Mouse (Mus musculus) heart, postnatal 36 days (tissue): ENCODE measurements around the gene Zcchc2. TPM values are rescaled to one million over a fixed set of nuclear protein-coding genes. Genes with fewer than 3 reads are reported as not detected.
A peak's percentile ranks its signal among the peaks of the same experiment; 100 is the strongest.

Experiments used
- DNase-seq, 2 experiments: peaks; one replicate each; pipeline ENCODE4 v3.0.0; 2021 to 2022
- intact Hi-C: fragments of 180-260 bp; cut with DNase I; formaldehyde crosslinking; loops from one replicate; pipeline ENCODE4 v1.15.1; 2025
- total RNA-seq, 2 experiments: library from RNA; stranded (reverse); gene quantifications; 2 replicates each; pipeline ENCODE4 v1.2.3; 2021

Gene Zcchc2
- 10 to 100 TPM in 1 of 2 experiments, 1 to 10 TPM in 1; 9.8 to 10.4 TPM for total RNA-seq

DNA sequence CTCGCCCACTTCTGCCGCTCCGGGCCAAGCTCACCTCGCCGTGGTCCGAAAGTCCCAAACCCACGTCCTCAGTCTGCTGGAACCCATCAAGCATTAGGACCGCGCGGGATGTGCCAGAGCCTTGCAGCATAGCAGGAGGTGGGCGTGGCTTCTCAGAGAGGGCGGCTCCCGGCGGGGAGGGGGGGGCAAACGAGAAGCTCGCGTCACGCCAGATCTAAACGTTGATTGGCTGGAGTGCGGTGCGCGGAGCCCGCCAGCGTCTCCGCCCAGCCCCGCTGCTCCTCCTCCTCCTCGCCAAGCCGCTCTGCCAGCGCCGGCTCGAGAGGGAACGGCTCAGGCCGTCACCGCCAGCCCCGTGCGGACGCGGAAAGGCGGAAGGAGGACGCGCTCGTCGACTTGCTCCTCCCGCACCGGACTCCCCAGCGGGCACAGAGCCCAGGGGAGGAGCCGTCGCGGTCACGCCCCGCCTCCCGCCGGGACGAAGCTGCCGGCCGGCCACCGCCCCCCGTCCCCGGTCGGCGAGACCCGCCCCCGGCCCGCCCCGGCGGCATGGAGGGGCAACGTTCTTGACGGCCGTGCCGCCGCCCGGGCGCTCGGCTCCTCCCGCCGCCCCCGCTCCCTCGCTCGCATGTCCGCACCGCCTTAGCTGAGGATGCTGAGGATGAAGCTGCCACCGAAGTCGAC is at the start of gene Zcchc2:
TSS of gene Zcchc2 (plus strand) at position 269 of the 684 bp plus-strand sequence.
- intact Hi-C loops, result loop anchor here (2.0 to 10.0 kb wide), 3 partner anchors 99 to 767 kb away; partner anchors contain the start of genes Kdsr, Pign and Relch
- DNase-seq, result peak; percentile 98 to 99

DNA sequence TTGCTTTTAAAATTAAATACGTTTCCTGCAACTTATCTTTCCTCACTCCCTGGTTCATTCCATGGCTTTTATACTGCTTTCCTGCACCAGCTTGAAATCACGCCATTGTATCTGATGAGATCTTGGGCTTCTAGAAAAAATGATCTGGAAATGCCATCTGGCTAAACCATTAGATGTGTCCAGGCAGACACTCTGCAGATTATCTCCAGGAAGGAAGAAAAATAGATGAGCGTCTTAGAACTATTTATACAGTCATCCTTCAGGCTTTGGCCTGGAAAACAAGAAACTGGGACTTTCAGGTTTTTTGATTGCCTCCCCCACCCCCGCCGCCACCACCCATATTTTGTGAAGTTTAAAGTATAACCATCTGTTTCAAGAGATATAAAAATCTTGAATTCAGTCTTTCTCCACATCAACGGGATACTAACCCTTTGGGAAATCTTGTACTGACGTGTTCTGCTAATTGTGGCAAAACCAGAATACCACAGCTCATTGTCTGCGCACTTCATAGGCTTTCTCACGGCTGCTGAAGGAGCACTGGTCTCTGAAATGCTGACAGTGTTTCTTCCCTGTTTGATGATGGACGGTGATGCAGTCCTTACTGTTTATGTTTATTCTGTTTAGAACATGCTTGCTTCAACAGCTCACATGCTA is 45.2 kb upstream of the Zcchc2 start:
- intact Hi-C loops, result loop anchor here (2.0 to 5.0 kb wide), 2 partner anchors 34 to 53 kb away; no protein-coding TSS in a partner anchor

DNA sequence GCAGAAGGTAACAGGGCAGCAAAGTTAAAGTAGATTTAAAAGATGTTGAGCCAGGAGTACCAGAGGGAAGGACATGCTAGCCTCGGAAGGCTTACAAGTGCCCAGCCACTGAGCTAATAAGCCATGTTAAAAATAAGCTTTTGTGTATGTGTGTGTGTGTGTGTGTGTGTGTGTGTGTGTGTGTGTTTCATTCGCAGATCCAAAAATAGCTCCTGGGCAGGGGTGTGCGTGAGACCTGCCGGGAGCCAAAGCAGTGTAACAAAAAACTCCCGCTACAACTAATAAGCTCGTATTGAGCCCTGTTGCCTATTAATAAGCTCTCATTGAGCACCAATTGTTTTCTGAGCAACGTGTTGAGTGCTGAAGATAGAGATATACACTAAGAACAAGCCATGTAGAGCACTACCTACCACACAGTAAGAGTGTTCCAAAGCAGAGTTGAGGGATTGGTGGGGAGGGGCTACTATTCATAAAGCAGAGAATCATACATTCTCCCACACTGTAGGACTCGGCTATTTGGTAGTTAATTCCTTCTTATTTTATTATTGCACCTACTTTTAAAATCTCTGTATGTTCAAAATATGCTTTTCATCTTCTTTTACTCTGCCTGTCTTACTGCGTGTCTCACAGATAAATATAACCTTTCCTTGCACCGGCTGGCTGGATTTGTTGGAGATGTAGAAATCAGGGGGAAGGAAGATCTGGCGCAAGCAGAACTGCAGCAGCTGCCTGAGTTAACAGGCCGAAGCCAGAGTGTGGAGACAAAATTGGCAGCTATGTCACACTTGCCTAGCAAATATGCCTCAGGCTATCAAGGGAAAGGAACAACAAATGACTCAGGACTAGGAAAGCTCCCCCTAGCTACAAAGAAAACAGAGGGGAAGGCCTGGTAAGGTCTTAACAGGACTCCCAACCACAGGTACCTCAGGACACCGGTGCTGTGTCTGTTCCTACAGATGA is 43.3 kb upstream of the Zcchc2 start:
- DNase-seq, result peak in 1 of 2 experiments; percentile 31
- intact Hi-C loops, result loop anchor here (5.0 kb wide), 1 partner anchor 55 kb away; no protein-coding TSS in a partner anchor

More for the DNA sequence above, 45.2 kb upstream of the Zcchc2 start:
- DNase-seq, result no peak

DNA sequence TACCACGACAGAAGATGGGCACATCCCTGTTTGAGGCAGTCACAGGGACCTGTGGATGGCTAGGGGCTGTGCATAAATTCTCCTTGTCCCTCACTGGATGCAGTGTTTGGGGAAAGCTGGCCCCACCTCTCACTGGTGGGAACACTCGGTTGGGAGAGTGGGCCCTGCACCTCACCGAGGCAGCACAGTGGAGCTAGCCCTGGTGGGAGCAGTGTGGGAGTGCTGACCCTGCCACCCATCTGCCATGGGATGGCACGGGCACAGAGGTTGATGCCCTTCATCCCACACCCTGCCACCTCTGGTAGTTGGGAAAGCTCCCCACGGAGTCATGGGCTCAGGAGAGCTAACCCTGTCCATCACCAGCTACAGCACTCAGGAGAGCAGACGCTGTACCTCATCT is 41.9 kb upstream of the Zcchc2 start:
- intact Hi-C loops, result loop anchor here (5.0 kb wide), 1 partner anchor 56 kb away; no protein-coding TSS in a partner anchor
- no peak for DNase-seq

DNA sequence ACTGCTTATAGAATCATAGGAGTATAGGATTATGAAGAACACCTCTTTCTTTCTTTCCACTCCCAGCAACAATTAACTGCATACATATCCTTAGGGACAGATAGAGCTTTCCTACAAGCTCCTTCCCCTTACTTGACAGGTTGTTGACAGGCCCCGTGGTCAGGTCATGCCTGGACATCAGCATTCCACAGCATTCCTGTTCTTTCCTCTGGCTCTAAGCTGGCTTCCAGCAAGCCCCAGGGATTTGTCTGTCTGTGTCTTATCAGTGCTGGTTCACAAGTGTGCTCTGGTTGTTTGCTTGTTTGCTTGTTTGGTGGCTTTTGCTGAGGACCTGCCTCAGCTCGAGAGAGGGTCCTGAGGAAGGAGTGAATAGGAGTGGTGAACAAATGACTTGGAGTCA is 36.6 kb upstream of the Zcchc2 start:
- intact Hi-C loops, result no loop called here
- no peak for DNase-seq

DNA sequence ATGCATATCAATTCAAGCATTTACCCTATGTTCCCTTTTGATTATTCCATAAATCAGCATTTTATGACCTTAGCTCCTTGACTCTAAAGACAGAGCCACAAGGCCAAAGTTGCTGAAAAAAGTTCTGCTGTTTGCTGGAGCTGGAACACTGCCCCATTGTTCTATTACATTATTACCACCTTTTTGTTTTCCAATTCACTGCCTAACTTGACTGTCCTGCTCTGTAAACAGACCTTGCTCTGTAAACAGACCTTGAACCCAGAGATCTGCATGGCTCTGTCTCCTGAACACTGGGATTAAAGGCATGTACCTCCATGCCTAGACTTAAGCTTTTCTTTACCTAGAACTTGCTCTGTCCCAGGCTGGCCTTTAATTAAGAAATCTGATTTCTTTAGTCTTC is 36.2 kb upstream of the Zcchc2 start:
- no peak for DNase-seq
- intact Hi-C loops, result no loop called here

DNA sequence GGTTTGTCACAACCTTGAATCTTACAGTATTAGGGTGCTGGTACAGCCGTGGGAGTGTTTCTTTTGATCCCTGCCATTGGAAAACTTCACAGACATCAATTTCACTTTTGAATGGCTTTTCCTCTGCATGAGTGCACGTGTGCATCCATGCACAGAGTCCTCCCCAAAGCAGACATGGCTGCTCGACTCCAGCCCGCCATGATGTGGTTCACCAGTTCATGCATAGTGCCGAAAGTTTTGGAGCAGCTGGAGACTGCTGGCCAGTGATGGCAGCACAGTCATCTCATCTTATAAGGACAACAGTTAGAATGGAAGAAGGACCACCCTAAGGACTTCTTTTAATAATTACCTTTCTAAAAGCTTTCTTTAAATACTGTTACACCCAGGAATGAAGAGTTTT is 34.1 kb upstream of the Zcchc2 start:
- intact Hi-C loops, result no loop called here
- DNase-seq, result no peak

DNA sequence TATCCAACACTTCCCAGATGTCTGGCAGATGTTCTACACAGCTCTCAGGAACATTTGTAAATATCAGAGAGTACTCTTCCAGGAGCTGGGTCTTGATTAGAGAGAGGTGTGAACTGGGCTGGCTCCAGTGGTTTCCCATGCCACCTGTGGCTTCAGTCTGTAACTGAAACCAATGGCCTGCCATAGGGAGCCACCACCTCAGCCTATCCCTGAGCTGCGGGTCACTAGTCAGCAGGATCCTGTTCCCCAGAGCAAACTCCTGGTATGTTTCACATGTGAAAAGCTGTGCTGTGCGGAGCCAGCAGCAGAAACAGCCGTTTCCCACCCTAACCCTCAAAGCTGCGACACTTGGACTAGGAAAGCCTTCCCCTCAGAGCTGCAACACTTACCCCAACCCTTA is 28.7 kb upstream of the Zcchc2 start:
- DNase-seq, result no peak
- intact Hi-C loops, result no loop called here

DNA sequence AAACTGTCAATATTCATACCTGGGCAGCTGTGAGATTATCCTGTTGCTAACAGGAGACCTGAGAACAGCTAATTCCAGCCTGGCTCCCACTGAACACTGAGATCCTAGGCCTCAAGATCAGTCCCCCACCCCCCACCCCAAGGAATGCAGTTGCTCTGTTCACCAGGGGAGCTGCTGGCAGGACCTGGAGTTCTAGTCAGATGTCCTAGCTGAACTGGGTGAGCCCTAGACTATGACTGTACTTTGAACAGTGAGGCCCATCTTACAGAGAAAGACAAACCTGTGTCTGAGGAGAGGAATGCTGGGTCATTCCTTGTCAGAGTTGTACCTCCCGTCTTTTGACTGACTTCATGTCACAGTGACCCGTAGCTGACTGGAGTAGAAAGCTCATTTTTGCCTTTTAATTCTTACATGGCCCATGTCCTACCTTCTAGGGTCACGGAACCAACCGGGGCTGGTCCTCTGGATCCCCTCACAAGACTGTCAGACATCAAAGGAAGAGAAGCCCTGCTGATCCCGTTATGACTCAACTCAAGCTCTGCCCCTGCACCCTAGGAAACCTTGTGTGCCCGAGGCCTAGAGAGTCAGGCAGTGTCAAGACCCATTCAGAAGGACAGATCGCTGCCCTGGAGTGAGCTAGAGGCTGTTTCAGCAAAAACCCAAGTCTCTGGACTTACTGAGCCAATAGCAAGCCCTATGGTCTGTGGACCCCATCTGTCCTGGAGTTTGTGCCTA is 28.0 kb upstream of the Zcchc2 start:
- no peak for DNase-seq
- intact Hi-C loops, result no loop called here

DNA sequence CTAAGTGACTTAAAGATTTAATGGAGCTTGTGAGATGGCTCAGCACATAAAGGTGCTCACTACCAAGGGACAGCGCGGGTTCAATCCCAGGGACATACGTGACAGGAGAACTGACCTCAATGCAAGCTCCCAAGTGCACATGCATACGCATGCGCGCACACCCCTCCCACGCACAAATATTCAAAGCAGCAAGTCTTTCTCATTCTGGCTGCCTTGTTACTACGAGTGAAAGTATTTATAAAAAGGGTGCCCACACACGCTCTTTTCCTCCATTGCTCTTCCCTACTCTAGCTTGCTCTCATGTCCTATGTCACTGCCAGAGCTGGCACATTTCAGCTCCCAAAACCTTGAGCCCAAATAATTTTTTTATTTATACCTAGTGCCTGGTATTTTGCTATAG is 27.4 kb upstream of the Zcchc2 start:
- no peak for DNase-seq
- intact Hi-C loops, result no loop called here

DNA sequence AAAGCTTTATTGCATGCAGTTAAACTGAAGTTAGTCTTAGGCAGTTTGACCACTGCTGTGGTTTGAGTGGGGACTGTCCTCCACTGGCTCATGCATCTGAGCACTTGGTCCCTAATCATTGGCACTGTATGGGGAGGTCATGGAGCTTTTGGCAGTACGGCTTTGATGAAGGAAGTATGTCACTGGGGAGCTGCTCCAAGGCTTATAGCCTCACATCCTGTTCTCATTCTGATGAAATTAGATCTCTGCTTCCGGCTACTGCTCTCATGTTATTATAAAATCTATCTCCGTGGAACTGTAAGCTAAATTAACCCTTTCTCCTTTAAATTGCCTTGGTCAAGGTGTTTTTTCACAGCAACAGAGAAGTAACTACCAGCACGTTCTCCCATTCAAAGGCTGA is 25.7 kb upstream of the Zcchc2 start:
- intact Hi-C loops, result no loop called here
- no peak for DNase-seq

DNA sequence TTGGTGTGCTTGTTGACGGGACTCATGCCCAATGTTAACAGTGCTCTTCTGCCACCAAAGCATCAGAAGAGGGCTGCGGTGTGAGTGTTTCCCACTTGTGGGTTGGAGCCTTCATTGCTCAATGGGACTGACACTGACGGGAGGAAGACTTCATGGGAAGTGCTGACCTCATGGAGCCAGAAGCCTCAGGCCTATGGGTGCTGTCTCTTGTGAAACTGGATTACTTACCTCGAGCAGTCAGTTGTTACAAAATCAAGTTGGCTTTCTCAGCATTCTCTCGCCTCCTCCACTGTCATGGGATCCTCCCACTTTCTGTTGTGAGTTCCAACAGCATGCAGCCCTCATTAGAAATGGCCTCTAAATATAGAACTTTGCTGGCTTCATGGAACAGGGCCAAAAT is 25.0 kb upstream of the Zcchc2 start:
- no peak for DNase-seq
- intact Hi-C loops, result no loop called here

DNA sequence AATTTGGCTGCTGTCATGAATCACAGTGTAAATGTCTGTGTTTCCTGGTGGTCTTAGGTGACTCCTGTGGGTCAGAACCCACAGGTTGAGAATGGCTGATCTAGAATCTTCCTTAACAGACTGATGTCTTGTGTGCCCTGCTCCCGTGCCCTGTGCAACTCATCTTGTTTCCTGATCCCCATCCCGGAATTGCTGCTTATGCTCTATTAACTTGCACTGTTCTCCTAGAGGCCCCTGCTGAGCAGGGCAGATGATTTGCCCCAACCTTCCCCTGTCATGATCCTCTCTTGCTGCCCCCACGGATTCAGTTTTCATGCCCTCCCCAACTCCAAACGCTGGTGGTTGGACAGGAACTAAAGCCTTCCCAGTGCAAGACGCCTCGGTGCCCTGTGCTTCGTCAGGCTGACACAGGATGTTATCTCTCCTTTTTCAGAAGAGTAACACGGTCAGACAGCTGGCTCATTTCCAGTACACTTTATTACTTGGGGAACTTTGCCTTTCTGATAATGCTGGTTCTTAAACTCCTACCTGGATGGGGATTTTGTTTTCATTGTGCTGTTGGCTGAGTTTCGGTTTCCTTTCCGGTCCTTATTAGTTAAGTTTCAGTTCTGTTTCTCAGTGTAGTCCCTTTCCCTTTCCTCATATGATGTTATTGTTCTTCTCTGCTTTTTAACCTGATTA is 18.6 kb upstream of the Zcchc2 start:
- peak; percentile 50 to 62 for DNase-seq
- intact Hi-C loops, result no loop called here

DNA sequence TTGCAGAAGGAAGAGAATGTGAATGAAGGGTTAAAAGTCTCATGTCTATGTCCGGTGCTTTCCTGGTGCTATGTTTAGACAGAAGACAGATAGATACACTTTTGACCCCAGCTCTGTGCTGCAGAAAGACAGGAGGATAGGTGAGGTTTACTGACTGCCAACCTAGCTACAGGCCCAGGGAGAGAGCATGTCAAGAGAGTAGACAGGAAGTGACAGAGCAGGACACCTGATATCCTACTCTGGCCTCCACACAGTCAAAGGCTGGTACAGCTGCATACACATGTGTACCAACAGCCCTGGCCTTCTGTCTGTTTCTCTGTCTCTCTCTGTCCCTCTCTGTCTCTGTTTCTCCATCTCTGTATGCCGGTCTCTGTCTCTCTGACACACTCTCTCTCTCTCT is 16.2 kb upstream of the Zcchc2 start:
- intact Hi-C loops, result no loop called here
- no peak for DNase-seq

DNA sequence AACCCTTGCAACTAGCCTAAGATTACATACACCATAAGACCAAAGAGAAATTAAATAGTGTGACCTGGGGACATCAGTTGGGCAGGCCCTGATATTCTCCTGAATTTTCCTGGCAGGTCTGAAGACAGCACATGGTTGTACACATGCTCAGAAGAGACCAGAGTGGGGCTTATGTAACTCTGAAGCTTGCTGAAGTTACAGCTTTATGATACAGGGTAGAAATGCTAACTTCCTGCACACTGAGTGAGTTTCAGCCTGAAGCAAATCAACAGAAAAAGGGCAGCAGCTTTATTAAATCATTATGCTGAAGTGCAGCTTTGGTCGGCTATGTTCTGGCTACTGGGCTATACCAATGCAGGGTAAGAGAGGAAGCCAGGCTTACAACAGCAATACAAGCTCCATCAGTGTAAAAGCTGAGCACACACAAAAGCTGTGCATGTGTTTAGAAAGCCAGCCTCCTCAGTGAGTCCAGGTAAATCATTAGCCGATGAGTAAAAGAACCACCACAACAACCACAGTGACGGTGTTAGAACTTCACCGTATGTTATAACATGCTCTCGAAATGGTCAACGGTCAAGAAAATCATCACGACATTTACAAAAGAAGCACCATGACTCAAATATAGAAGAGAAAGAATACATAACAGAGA is 12.6 kb upstream of the Zcchc2 start:
- DNase-seq, result no peak
- intact Hi-C loops, result no loop called here

DNA sequence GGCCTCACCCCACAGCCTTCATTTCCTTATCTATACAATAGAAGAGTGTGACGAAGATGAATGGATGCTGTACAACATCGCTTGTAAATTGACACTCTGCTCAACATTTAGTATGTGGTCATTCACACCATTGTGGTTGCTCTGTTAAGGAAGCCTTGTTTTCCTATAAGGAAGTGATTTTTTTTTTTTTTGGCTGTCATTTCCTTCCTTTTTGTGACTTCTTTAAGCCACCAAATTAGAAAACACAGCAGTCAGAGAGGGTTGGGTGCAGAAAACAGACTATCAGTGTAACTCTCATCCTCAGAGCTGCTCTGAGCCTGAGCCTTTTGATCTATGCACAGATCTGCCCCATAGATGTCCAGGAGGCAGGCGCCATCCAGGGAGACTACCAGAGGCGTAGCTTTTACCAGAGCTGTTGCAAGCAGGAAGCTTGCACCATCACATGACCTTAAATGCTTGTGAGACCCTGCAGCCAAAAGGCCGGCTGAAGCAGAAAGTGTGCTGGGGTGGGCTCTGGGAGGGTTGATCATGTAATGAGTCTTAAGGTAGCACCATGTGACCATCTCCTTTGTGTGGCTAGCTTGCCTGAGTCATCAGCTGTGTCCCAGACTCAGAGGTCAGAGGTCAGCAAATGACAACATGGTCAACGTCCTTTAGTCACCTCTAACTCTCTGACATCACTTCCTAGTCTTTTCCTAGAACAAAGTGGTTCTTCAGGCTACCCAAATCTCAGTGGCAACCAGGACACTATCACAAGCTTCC is 9.2 kb upstream of the Zcchc2 start:
- DNase-seq, result no peak

DNA sequence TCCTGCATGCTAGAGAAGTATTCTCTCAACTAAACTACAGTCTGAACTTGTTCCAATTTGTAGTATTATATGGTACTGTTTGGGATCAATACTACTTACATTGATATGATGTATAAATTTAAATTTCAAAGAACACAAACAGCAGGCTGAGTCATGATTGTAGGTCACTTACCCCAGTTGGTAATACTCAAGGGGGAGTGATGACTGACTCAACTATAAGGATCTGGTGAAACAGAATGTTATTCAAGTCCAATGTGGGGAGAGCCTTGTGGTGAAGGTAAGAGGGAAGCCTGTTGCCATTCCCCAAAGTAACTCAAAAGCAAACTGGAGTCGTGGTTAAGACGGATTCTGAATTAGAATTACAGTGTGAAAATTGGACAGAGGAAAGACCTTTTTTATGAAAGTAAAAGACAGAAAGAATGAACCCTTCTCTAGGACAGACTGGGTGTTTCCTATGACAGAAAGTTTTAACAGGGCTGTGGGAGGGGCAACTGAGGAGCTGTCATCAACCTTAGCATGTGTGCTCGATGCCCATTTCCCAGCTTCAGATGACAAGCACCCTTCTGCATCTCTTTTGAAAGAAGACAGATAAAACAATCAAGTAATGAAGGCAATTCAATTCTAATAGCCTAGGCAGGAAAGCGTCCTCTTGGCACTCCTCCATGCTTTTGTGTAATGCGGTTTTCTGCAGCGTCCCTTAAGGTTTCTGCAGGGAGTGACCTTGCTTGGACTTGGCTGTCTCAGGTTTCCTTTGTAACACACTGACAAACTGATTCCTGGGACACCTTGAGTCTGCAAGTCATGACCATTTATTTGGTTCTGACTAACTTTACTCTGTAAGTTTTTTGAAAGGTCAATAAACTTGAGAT is 7.5 kb upstream of the Zcchc2 start:
- intact Hi-C loops, result no loop called here
- peak in 1 of 2 experiments; percentile 53 for DNase-seq

More for the DNA sequence above, 9.2 kb upstream of the Zcchc2 start:
- intact Hi-C loops, result no loop called here
